Mouse (Mus musculus): ENCODE data around the gene Wdr78.

Wdr78 gene

DNA sequence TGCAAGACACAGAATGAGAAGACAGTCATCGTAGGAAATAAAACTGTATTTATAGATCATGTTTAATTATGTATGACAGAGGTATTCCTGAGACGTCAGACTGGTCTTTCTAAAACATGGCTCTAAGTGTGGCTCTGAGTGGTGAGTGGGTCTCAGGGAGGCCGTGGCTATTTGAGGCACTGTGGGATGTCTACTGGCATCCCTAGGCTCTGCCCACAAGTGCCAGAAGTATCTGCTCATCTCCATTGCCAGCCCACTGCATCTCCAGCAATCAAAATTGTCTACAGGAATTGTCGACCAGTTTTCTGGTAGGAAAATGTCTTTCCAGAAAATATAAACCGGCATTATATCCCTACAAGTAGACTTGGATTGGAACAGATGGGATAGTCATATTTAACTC lies 57.4 kb downstream of the Wdr78 start:
- no peak for DNase-seq (ENCODE audit: low spot score)

DNA sequence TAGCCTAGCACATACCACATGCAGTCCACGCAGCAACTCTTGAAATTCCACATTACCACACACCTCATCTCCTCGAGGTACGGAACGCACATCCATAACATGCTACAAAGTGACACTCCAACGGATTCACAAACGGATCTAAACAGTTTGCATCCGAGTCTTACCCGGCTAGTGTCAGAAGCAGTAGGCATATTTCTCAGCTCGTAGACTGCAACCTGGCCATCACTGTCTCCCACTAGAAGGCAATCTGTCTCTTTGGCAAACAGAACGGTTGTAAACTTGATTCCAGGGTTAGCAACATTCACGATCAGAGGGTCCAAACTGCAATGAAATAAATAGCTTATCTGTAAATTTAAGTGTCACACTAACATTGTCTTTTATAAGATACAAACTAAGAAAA lies 66.3 kb downstream of the Wdr78 start:
- no peak for DNase-seq (ENCODE audit: low spot score)

DNA sequence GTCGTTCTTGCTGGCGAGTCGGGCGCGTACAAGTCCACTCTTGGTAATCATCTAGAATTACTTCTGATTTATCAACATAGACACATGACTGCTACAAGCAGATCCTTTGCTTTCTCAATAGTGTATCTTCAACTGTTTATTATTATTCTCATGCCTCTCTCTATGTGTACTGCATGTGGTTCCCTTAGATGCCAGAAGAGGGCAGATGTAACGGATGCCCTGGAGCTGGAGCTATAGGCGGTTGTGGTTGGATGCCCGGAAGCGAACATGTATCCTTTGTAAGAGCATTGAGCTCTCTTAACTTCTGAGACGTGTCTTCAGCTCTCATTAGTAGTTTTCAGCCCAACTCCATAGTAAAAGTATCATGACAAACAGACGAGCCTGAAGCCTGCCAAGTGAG lies 71.4 kb downstream of the Wdr78 start:
- no peak for DNase-seq (ENCODE audit: low spot score)

DNA sequence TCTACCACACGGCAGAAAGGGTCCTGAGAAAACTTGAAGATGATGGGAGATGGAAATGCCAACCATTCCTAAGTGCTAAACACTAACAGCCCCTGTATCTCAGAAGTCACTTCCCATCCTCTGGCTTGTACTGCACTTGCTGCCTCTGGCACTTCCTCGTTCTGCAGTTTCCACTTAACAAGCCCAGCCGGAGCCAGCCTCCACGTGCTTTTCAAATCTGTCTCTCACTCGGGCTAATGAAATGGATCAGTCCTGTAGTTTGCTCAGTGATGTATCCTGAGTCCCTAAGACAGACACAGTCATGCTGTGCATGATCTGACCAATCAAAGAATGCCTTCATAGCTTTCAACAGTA lies 74.5 kb downstream of the Wdr78 start:
- DNase-seq (ENCODE audit: low spot score) = no peak

DNA sequence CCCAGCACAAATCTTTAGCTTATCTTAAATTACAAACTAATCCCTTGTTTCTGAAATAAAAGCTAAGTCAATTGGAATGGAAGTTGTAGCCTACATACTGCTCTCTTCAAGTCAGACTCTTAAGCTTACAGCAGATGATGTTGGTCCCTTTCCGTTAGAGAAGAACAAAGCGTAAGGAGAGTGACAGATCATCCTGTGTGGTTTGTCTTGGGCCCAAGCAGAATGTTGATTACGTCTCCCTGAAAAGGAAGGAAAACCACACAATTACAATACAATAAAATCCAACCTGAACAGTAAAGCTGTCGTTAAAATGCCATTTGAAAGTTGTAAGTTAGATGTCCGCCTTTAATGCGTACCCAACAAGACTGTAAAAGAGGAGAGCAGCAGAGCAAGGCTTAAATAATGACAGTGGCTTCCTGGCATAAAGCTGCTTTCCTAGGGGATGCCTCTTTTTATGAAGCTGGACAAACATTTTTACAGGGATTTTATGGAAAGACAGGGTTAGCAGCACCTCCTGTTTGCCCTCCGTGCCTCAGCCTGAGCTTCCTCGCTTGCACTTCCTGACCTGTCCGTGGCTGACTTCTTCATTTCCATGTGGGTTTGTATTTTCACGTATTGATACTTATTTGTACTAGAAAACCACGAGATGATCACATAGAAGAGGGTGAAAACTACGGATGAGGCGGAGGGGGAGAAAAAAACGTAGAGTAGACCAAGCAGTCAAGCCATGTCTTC lies 75.1 kb downstream of the Wdr78 start:
- no peak for DNase-seq (ENCODE audit: low spot score)

DNA sequence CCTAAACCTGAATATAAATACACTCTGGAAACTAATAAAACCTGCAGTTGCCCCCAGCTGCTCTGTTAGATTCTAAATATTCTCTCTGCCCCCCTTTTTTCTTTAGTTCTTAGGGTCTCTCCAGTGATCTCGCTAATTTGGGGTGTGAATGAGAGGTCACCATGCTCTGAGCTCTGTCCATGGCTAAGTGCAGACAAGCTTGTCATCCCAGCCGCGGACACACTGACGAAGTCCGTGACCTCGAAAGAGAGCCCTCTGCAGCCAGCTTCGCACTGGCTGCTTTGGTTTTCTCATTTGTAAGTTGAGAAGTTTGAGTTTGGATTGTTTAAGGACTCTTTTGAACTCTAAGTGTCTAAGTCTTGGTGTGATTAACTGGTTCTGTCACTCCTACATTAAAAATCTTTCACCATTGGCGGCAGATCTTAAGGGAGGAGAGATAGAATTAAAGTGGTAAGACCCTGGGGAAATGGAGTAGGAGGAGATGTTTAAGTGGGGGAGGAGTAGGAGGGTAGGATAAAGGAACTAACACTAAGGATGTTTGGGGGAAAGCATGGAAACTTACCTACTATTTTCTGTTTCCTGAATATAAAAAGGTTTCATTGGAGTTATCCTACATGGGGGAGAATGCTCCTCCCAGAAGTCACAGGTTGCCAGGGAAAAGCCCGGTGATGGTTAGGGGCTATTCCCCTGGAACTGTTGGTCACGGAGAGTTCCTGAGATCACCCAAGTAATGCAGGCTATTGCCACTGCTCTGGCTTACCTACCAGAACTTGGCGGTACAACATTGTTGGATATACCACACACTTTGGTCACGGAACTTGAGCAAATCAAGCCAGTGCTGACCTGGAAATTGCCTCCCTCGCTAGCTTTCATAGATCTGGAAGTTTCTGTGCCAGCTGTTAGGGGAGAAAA lies 85.9 kb downstream of the Wdr78 start:
- DNase-seq (ENCODE audit: low spot score) = no peak

DNA sequence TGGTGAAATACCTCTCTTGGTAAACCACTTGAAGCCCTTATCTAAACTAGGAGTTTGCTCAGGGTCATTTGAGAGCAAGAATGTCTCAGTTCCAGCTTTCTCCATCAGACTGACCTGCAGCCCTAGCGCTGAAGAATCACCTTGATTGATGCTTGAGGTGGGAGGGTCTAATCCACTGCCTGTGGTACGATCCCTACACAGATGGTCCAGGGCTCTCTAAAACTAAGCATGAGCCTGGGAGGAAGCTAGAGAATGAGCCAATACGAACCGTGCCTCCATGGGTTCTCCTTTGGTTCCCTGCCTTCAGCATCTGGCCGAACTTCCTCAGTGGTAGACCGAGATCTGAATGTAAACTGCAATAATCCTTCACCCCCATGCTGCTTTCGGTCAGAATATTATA lies 86.6 kb downstream of the Wdr78 start:
- no peak for DNase-seq (ENCODE audit: low spot score)

DNA sequence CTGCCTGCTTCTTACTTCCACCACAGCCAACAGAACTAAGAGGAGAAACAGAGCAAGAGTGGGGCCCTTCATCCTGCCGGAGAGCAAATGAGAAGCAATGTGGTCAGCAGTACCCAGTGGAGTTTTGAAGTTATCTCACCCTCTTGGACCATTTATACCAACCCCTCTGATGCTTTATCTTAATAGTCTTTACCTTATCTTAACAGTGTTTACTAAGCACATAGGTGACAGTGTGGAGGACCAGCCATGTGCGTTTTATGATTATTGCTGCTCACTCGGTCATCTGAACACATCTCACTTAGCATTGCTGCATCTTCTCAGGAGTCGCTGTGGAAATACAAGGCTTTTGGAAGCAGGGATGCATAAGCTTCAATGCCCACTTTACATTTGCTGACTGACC lies 87.7 kb downstream of the Wdr78 start, which contains the start of gene Insl5:
TSS of gene Insl5 (minus strand) at position 222 of the 400 bp plus-strand sequence.
- no peak for DNase-seq (ENCODE audit: low spot score)

DNA sequence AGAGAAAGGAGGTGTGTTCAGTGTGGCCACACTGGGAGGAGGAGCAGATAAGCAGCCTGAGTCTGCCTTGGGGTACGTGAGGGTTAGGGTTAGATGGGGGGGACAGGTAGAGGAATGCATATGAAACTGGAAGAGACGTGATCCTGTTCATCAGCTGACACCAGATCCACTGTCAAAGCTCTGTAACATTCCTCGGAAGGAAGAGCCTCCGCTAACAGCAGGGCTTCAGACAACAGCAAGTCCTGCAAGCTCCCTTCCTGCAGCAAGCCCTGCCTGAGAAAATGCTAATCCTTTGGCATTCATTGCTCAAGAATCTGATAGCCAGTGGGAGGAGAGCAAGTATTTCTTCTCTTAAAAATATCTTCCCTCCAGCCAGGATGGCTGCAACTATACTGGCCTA lies 100.9 kb downstream of the Wdr78 start:
- DNase-seq (ENCODE audit: low spot score) = no peak

DNA sequence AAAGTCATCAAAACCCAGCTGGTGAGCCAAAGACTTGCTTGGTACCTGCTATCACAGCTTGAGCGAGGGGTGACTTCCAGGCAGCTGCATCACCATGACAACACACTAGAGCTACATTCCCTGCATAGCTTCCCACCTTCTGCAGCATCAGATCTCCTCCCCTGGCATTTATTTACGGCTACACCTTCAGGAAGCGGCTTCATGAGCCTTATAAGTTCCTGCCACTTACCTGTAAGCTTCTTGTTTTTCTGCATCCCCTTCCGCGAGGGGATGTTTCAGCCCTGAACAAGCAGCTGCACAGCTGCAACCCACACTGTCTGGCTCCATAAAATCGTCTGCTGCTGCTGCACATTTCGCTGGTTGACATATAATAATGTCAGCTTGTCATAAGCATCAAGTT lies 102.5 kb downstream of the Wdr78 start:
- DNase-seq (ENCODE audit: low spot score) = no peak

DNA sequence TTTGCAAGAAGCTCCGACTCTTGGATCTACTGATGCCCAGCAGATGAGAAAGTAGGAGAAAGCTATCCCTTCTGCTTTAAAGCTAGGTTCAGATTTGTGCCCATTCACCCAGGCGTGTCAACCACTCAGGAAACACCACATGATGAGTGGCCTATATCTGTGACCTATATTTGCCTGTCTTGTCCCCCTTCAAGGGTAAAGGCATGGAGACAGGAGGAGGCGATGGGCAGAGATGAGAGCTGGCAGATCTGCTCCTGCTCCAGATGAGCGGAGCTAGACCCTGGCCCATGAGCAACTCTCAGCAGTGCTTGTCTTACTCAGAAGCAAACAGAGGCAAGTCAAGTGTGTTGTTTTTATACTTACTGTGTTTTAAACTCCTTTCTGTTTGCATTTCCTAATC lies 103.6 kb downstream of the Wdr78 start:
- no peak for DNase-seq (ENCODE audit: low spot score)

DNA sequence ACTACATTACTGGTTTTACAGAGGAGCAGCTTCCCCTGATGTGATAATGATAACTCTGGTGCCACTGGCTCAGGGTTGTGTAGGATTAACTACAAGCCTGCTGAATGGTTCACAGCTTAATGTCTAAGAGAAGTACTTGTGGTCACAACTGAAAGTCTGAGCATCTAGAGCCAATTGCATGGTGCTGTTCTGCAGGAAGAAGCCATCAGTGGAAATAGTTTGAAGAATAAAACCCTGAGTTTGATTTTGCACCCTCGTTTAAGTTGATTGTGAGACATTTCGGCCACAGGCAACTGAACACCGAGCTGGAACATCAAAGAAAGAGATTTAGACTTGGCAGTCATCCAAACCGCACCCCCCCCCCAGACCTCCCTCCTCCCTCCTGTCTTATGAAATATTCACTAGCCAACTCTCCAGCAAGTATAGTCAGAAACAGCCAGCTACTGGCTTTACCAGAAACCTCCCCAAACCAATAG lies 107.4 kb downstream of the Wdr78 start:
- DNase-seq (ENCODE audit: low spot score) = no peak

DNA sequence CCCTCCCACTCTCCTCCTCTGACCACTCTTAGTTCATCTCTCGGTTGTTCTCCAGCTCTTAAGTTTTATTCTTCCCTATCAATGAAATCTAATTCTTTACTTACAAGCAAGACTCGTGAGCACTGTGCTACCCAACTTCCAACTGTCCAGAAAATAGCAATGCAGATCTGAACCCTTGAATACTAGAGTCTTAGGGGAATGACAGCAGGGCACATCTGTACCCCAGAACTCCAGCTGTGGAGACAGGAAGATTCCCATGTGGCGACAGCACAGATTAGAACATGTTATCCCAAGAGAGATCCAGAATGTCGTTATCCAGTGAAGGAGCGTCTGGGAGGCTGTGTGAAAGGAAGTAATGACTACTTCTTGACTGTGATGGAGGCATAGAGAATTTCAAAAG lies 108.1 kb downstream of the Wdr78 start:
- DNase-seq (ENCODE audit: low spot score) = no peak

DNA sequence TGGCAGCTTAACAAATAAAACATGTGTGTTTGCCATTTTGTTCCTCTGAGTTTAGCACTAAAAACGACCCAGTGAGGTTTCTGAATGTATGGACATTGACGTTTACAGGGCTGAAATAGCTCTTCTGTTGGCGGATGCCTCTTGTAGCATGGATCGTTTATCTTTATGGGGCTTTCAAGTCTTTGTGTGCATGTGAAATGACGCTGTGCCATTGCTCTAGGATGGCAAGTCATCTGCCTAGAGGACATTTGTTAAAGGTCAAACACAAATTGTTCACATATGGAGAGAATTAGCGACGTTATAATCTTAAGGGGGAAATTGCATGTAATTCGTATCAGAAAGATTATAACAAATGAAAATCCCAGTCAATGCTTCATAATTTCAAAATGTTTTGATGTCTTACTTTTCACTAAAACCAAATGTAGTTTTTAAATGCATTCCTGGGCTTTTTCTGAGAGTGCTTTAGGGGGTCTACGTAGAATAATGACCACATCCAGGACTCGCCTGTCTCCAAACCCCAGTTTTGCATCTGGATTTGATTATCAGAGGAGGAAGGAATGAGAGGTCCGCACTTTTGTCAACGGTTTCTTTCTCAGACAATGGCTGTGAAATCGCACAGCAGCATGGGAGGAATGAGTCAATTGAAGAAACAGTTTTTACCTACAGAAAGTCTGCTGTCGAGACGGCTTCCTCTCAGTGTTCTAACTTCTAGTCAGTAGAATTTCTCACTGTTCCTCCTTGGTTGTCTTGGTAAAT lies 109.0 kb downstream of the Wdr78 start:
- no peak for DNase-seq (ENCODE audit: low spot score)

DNA sequence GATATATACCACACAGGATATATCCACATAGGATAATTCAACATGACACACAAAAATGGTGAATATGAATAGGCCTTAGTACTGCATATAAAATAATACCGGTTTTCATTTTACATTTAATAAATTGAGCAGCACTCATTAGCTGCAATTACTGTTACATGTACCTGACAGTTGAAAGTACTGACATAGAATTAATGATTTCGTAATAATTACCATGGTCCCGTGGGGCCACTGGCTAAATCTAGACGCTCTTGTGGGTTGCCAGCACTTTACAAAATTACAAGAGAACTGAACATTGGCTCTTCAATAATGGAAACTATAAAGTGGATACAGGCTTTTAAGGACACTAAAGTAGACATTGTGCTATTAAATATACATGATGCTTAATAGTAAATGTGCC lies 109.7 kb downstream of the Wdr78 start:
- DNase-seq (ENCODE audit: low spot score) = no peak

DNA sequence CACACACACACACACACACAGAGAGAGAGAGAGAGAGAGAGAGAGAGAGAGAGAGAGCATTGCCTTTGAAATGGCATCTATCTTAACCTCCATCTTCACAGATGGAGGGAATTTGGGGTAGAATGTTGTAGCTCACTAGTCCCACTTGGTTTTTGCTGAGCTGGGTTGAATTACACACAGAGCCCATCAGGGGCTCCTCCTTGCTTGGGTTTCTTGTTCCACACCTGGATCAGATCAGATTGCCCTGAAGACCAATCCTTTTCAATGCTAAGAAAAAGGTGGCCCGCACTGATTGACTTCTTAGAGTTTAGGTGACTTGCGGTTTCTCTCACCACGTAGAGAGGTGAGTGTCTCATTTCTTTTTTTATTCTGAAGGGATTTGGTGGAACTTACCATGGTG lies 122.7 kb downstream of the Wdr78 start:
- DNase-seq (ENCODE audit: low spot score) = no peak

DNA sequence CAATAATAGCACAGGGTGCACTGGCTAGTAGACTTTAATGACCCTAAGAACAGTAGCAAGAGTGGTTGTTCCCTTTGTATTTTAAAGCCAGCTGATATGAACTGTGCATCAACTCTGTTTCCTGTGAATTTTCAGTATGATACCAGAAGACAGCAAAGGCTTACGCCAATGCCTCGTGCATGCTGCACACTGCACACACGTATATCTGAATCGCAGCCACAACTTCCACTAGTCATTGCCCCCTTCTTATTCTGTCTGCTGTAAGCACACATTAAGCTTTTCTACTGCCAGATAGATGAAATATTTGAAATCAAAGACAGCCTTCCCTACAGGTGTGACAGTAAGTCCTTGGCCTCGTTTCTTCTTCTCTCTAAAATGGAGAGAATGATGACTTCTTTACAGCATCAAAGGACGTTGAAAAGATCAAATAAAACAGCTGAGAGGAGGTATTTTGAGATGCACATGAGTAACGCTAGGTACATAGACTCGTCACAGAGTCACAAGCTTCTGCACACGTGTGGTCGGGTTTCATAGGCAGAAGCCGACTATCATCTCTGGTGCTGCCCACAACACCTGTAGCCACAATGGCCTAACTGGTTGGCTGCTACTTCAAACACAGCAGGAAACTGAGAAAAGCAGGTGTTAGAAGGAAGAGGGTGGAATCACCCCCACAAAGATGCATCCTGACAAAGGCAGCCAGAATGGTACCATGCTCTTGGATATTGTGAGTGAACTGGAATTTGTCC lies 123.6 kb downstream of the Wdr78 start:
- DNase-seq (ENCODE audit: low spot score) = no peak

DNA sequence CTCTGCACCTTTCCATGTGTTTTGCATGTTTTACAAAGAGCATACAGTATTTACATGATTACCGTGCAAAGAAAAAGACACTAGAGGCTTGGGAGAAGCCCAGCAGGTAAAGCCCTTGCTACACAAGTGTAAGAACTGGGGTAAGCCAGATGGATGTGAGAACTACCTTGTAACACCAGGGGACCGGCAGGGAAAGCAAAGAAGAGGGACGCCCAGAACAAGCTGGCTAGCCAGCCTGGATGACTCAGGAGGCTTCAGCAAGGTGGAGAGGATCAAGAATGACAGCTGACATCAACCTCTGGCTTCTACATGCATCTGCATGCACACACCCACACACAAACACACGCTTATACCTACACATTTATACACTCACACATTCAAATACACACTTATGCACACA lies 124.3 kb downstream of the Wdr78 start:
- DNase-seq (ENCODE audit: low spot score) = no peak

DNA sequence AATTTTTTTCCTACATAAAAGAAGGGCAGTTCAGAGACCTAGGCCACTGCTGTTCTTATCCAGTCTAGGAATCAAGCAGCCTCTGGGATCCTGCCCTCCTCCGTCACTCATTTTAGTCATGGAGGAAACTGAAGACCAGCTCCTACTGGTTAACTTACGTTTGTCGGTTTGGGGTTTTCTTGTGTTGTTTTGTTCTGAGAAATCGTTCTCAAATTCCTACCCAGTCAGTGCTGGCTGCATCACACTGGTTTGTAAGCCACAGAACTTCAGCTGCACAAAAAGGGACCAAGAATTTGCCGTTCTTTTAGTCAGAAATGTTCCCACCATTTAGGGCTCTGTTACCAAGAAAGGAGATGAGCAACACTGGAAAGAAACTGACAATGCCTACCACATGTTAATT lies 125.0 kb downstream of the Wdr78 start:
- DNase-seq (ENCODE audit: low spot score) = no peak

DNA sequence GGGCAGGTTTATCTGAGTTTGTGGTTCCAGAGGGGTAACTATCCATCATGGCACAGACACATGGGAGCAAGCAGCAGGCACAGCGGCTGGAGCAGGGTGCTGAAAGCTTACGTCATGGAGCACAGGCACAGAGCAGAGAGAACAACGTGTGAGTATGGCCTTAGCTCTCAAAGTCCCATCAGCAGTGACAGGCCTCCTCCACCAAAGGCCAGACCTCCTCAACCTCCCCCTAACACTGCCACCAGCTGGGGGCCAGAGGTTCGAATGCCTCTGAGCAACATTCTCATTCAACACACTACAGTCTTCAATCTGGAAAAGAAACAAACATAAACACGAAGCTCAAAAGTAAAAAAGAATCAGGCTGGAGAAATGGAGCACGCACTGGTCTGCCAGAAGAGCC lies 125.8 kb downstream of the Wdr78 start:
- no peak for DNase-seq (ENCODE audit: low spot score)
